Mouse (Mus musculus): ENCODE results near the gene Hmcn2. TPM values are rescaled to one million over a fixed set of nuclear protein-coding genes. Genes with fewer than 3 reads are reported as not detected.

Hmcn2 gene
- total and polyA plus RNA-seq, 3 experiments: 7.2 to 24.3 (median 8.3) TPM

DNA sequence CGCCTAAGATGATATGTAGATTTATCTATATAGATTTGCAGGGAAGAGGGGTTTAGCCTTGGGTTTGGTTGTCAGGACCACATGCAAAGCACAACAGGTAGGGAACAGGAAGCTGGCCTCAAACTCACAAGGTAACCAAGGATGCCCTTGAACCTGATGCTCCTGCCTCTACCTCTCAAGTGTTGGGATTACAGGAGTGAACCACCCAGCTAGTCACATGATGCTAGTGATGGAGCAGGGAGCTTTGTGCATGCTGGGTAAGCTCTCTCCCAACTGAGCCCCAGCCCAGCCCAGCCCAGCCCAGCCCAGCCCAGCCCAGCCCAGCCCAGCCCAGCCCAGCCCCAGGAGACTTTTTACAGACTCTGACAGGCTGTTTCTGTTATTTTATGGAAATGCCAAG is 153.2 kb downstream of the Hmcn2 start:
- no peaks in the 10 kb centered on the region; the same call in 1 of the 2 replicates for H3K4me1 ChIP-seq (ENCODE audit: control insufficient read depth, insufficient read depth, low read length)
- intact Hi-C loops (cut with DNase I): no loop called here
- no peak overlapping the region for H3K9ac ChIP-seq (ENCODE audit: low read depth, low read length)
- no peaks in the 10 kb centered on the region for H3K79me2 ChIP-seq (replicated peaks; ENCODE audit: control insufficient read depth, insufficient read depth, low read length)
- TF ChIP-seq CTCF (IDR thresholded peaks at IDR 0.05) (no peak), EP300 (IDR thresholded peaks at IDR 0.05; ENCODE audit: insufficient read depth, low read depth, low read length) (no peak), POLR2A (IDR thresholded peaks at IDR 0.05; ENCODE audit: insufficient read depth, low read depth, low read length) (no peak)
- H3K4me3 ChIP-seq: no peak overlapping the region
- 89% methylated on average over 1 of the region's 1 CpGs for WGBS
- DNase-seq: no peak
- no peaks in the 10 kb centered on the region for H3K27me3 ChIP-seq (ENCODE audit: control insufficient read depth, insufficient read depth, low read length)
- no peak overlapping the region for H3K27ac ChIP-seq
- no peaks in the 10 kb centered on the region for H3K36me3 ChIP-seq (ENCODE audit: control insufficient read depth, insufficient read depth, low read length)

DNA sequence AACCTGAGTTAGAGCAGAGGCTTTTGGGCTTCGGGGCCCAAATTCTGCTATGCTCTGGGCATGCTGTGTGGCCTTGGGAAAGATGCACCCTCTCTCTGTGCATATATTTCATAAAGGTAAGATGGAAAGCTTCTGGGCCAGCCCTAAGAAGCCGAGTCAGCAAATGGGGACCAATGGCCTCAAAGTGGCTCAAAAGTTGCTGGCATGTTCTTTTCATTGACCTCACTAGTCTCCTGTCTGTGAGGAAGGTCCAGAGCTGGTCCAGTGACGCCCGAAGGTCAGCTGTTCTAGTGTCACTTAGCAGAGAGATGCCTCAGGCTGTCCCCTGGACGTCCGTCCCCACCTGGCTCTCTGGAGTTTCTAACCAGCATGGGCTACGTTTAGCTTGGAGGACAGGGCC is 154.6 kb downstream of the Hmcn2 start:
- H3K36me3 ChIP-seq (ENCODE audit: control insufficient read depth, insufficient read depth, low read length): no peaks in the 10 kb centered on the region

DNA sequence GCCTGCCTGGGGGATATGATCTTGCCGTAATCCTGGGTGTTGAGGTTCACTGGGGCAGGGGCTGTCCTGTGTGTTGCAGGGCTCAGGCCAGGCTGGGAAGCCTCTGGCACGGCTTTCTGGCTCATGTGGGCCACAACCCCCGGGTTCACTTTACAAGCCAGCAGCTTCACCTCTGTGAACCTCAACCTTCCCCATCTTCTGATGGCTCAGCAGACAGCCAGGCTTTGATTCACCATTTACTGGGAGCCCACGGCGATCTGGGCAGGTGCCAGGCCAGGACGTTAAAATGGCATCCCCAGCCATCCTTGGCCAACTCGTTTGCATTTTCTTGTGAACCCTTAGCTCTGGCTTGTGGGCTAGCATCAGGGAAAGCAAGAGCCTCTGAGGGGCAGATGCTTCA is 155.3 kb downstream of the Hmcn2 start:
- no peaks in the 10 kb centered on the region; the same call in 1 of the 2 replicates for H3K4me1 ChIP-seq (ENCODE audit: control insufficient read depth, insufficient read depth, low read length)
- H3K36me3 ChIP-seq (ENCODE audit: control insufficient read depth, insufficient read depth, low read length): no peaks in the 10 kb centered on the region
- H3K79me2 ChIP-seq (replicated peaks; ENCODE audit: control insufficient read depth, insufficient read depth, low read length): no peaks in the 10 kb centered on the region
- TF ChIP-seq POLR2A (IDR thresholded peaks at IDR 0.05; ENCODE audit: insufficient read depth, low read depth, low read length): no peak
- no peak for TF ChIP-seq EP300 (IDR thresholded peaks at IDR 0.05; ENCODE audit: insufficient read depth, low read depth, low read length)
- no peak for TF ChIP-seq CTCF (IDR thresholded peaks at IDR 0.05)
- H3K27ac ChIP-seq: no peak overlapping the region; the same call in 1 of the 2 replicates
- WGBS: 52% methylated on average over 7 of the region's 7 CpGs
- intact Hi-C loops (cut with DNase I): no loop called here
- H3K4me3 ChIP-seq: peak overlapping the region; percentile 49
- H3K27me3 ChIP-seq (ENCODE audit: control insufficient read depth, insufficient read depth, low read length): no peaks in the 10 kb centered on the region
- no peak for DNase-seq
- 0 out of 2 replicates have a peak overlapping the region, but pooled peaks have one; percentile 14 for H3K9ac ChIP-seq (ENCODE audit: low read depth, low read length)

More for the DNA sequence above, 154.6 kb downstream of the Hmcn2 start:
- Histone ChIP-seq H3K27me3 (ENCODE audit: control insufficient read depth, insufficient read depth, low read length) (no peaks in the 10 kb centered on the region), H3K4me3 (no peak overlapping the region), H3K4me1 (ENCODE audit: control insufficient read depth, insufficient read depth, low read length) (no peaks in the 10 kb centered on the region; the same call in 1 of the 2 replicates), H3K9ac (ENCODE audit: low read depth, low read length) (no peak overlapping the region), H3K79me2 (replicated peaks; ENCODE audit: control insufficient read depth, insufficient read depth, low read length) (no peaks in the 10 kb centered on the region), H3K27ac (no peak overlapping the region)
- DNase-seq: no peak
- WGBS: 91% methylated on average over 7 of the region's 7 CpGs
- no peak for TF ChIP-seq POLR2A (IDR thresholded peaks at IDR 0.05; ENCODE audit: insufficient read depth, low read depth, low read length)
- TF ChIP-seq CTCF (IDR thresholded peaks at IDR 0.05): no peak
- TF ChIP-seq EP300 (IDR thresholded peaks at IDR 0.05; ENCODE audit: insufficient read depth, low read depth, low read length): no peak
- intact Hi-C loops (cut with DNase I): no loop called here

DNA sequence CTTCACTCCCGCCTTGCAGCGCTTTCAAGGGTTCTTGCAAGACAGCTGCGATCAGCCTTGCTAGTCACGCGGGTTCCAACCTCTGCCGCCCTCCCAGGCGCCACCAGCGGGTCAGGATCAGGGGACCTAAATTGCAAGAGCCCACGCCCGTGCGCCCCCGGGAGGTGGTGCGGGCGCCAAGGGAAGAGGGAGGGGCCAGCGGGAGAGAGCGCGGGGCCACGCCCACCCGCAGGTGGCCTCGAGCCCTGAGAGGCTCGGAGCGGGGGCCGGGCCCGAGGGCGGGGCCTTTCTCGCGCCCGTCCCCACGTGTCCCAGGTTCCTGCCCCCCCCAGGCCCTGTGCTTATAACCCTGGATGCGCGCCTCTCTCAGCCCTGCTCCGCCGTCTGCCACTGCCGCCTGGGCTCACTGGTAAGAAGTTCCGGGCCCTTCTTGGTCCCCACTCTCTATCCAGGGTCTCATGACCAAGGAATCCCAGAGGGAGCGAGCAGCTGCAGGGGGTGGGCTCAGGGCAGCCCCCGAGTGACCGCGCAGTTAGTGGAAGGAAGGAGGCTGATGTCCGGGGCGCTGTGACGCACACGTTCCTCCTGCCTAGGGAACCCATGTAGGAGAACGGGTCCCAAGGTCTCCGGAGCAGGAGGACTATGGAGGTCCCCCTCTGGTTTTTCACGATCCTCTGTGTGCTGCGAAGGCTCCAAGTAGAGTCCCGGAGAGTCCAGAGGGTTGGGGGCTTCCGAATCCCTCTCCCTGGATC is 155.9 kb downstream of the Hmcn2 start, which contains the start of gene Ass1:
Gene Ass1, plus strand, starts transcription at position 277 of the 752 bp plus-strand sequence.
- Histone ChIP-seq H3K27me3 (ENCODE audit: control insufficient read depth, insufficient read depth, low read length) (no peaks in the 10 kb centered on the region), H3K27ac (peak within 1 kb of the TSS; percentile 65), H3K79me2 (replicated peaks; ENCODE audit: control insufficient read depth, insufficient read depth, low read length) (no peaks in the 10 kb centered on the region), H3K9ac (ENCODE audit: low read depth, low read length) (peak within 1 kb of the TSS; percentile 64), H3K4me1 (ENCODE audit: control insufficient read depth, insufficient read depth, low read length) (no peaks in the 10 kb centered on the region; the same call in 1 of the 2 replicates), H3K36me3 (ENCODE audit: control insufficient read depth, insufficient read depth, low read length) (no peaks in the 10 kb centered on the region), H3K4me3 (peak within 1 kb of the TSS; percentile 49)
- TF ChIP-seq POLR2A (IDR thresholded peaks at IDR 0.05; ENCODE audit: insufficient read depth, low read depth, low read length) (peak; percentile 56), EP300 (IDR thresholded peaks at IDR 0.05; ENCODE audit: insufficient read depth, low read depth, low read length) (no peak), CTCF (IDR thresholded peaks at IDR 0.05) (peak; percentile 63)
- DNase-seq: peak; percentile 82 to 88
- WGBS: 2% methylated on average over 49 of the region's 49 CpGs
- intact Hi-C loops (cut with DNase I): no loop called here

DNA sequence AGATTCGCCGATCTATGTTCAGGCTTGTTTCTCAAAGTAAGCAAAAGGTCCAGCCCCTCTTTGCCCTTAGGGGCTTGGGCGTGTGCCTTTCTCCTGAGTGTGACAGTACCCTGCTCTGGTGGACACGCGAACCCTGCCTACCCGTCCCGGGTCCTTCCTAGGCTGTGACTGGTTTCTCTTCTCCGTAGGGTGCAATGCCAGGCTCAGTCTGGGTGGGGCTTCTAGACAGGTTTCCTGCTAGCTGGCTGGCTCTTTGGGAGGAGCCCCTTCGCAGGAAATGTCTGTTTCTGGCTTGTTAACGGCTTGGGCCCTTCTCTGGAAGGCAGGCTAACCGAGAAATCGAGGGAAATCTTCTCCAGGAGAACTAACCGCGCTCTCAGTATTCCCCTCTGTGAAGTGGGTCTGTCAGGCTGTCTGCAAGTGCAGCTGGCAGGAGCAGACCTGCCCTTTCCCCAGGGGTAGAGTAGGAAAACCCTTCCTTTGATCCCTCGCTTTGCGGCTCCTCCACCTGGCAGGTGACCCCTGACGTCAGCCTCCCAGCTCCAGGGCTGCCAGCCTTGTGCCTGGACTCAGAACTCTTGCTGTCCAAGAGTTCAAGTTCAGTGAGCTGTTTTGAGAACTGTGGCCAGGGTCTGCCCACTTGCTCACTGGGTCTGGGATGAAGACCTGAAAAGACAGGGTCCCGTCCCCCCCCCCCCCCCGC is 156.6 kb downstream of the Hmcn2 start:
- TF ChIP-seq EP300 (IDR thresholded peaks at IDR 0.05; ENCODE audit: insufficient read depth, low read depth, low read length) (no peak), POLR2A (IDR thresholded peaks at IDR 0.05; ENCODE audit: insufficient read depth, low read depth, low read length) (peak; percentile 61; the same call in 1 of the 2 replicates), CTCF (IDR thresholded peaks at IDR 0.05) (no peak)
- Histone ChIP-seq H3K27ac (peak overlapping the region; percentile 65), H3K9ac (ENCODE audit: low read depth, low read length) (peak overlapping the region; percentile 64), H3K36me3 (ENCODE audit: control insufficient read depth, insufficient read depth, low read length) (no peaks in the 10 kb centered on the region), H3K4me3 (peak overlapping the region; percentile 49), H3K4me1 (ENCODE audit: control insufficient read depth, insufficient read depth, low read length) (no peaks in the 10 kb centered on the region; the same call in 1 of the 2 replicates), H3K27me3 (ENCODE audit: control insufficient read depth, insufficient read depth, low read length) (no peaks in the 10 kb centered on the region), H3K79me2 (replicated peaks; ENCODE audit: control insufficient read depth, insufficient read depth, low read length) (no peaks in the 10 kb centered on the region)
- WGBS: 6% methylated on average over 17 of the region's 19 CpGs
- DNase-seq: peak; percentile 51 to 57
- intact Hi-C loops (cut with DNase I): no loop called here

Measured in heart, adult 2 months (tissue).